Mouse (Mus musculus): ENCODE measurements around the gene 3110082I17Rik. TPM values are rescaled to one million over a fixed set of nuclear protein-coding genes. Genes with fewer than 3 reads are reported as not detected.

The 3110082I17Rik gene
- total RNA-seq (2021) = 10 to 100 TPM; 16.3 to 17.9 TPM
- long read RNA-seq, experiment 1, transcript 3110082I17Rik-201 (5 exons, 1,429 nt) = major isoform, 12 of 20 reads
- long read RNA-seq, experiment 1, partial matches to known transcripts = 1 of 20 reads
- long read RNA-seq, experiment 1, other reads (novel, unspliced or antisense) = 5 of 20 reads
- long read RNA-seq, experiment 2, transcript 3110082I17Rik-201 (5 exons, 1,429 nt) = major isoform, 7 of 19 reads
- long read RNA-seq, experiment 2, partial matches to known transcripts = 2 of 19 reads
- long read RNA-seq, experiment 2, other reads (novel, unspliced or antisense) = 7 of 19 reads

- peak within 1 kb of the TSS; percentile 86 for H3K27ac ChIP-seq
- peak within 1 kb of the TSS; percentile 74 for H3K4me3 ChIP-seq
- intact Hi-C loops (cut with DNase I) = loop anchor here (2.0 kb wide), 1 partner anchor 22 kb away; no protein-coding TSS in a partner anchor
- peak; percentile 98 to 100 for DNase-seq (ENCODE audit: extremely low spot score in 1 of 2, low spot score in 2 of 2)
- TF ChIP-seq CTCF (IDR thresholded peaks at IDR 0.05) = no peak; the same call in 1 of the 2 replicates
These were observed at the start of gene 3110082I17Rik for GRCm38 (mm10) chr5:139460384-139461067. Gene 3110082I17Rik (minus strand): TSS chr5:139460527.

GRCm38 (mm10) chr5:139506207-139506606 lies 45.9 kb upstream of the 3110082I17Rik start:
- intact Hi-C loops (cut with DNase I) = no loop called here
- no peak for TF ChIP-seq CTCF (IDR thresholded peaks at IDR 0.05)
- DNase-seq (ENCODE audit: extremely low spot score in 1 of 2, low spot score in 2 of 2) = no peak
- Histone ChIP-seq H3K27ac (no peak overlapping the region), H3K4me3 (no peak overlapping the region)

- TF ChIP-seq CTCF (IDR thresholded peaks at IDR 0.05) = peak; percentile 80
- peak; percentile 72 to 80 for DNase-seq (ENCODE audit: extremely low spot score in 1 of 2, low spot score in 2 of 2)
- H3K27ac ChIP-seq = no peak overlapping the region
- no peak overlapping the region for H3K4me3 ChIP-seq
- intact Hi-C loops (cut with DNase I) = no loop called here
These were observed 44.8 kb upstream of the 3110082I17Rik start for GRCm38 (mm10) chr5:139505073-139505606.

GRCm38 (mm10) chr5:139502281-139502680 lies 42.0 kb upstream of the 3110082I17Rik start:
- peak in 1 of 2 experiments; percentile 23 for DNase-seq (ENCODE audit: extremely low spot score in 1 of 2, low spot score in 2 of 2)
- Histone ChIP-seq H3K4me3 (no peak overlapping the region), H3K27ac (no peak overlapping the region)
- intact Hi-C loops (cut with DNase I) = no loop called here
- no peak for TF ChIP-seq CTCF (IDR thresholded peaks at IDR 0.05)

GRCm38 (mm10) chr5:139498791-139499190 lies 38.5 kb upstream of the 3110082I17Rik start:
- no peak for TF ChIP-seq CTCF (IDR thresholded peaks at IDR 0.05)
- DNase-seq (ENCODE audit: extremely low spot score in 1 of 2, low spot score in 2 of 2) = no peak
- intact Hi-C loops (cut with DNase I) = no loop called here

GRCm38 (mm10) chr5:139496939-139497338 lies 36.6 kb upstream of the 3110082I17Rik start:
- no peak; the same call in 1 of the 2 replicates for TF ChIP-seq CTCF (IDR thresholded peaks at IDR 0.05)
- Histone ChIP-seq H3K4me3 (no peak overlapping the region), H3K27ac (no peak overlapping the region)
- intact Hi-C loops (cut with DNase I) = no loop called here
- no peak for DNase-seq (ENCODE audit: extremely low spot score in 1 of 2, low spot score in 2 of 2)

More at GRCm38 (mm10) chr5:139498791-139499190, 38.5 kb upstream of the 3110082I17Rik start:
- no peak overlapping the region for H3K27ac ChIP-seq
- no peak overlapping the region for H3K4me3 ChIP-seq

- Histone ChIP-seq H3K4me3 (no peak overlapping the region), H3K27ac (no peak overlapping the region)
- no peak for TF ChIP-seq CTCF (IDR thresholded peaks at IDR 0.05)
- peak; percentile 25 to 36 for DNase-seq (ENCODE audit: extremely low spot score in 1 of 2, low spot score in 2 of 2)
- intact Hi-C loops (cut with DNase I) = no loop called here
These were observed 34.8 kb upstream of the 3110082I17Rik start for GRCm38 (mm10) chr5:139495019-139495669.

GRCm38 (mm10) chr5:139493690-139494089 lies 33.4 kb upstream of the 3110082I17Rik start:
- Histone ChIP-seq H3K27ac (no peak overlapping the region), H3K4me3 (no peak overlapping the region)
- no peak for TF ChIP-seq CTCF (IDR thresholded peaks at IDR 0.05)
- DNase-seq (ENCODE audit: extremely low spot score in 1 of 2, low spot score in 2 of 2) = no peak
- intact Hi-C loops (cut with DNase I) = no loop called here

GRCm38 (mm10) chr5:139491348-139491747 lies 31.0 kb upstream of the 3110082I17Rik start:
- H3K27ac ChIP-seq = no peak overlapping the region
- no peak overlapping the region for H3K4me3 ChIP-seq
- no peak for TF ChIP-seq CTCF (IDR thresholded peaks at IDR 0.05)
- intact Hi-C loops (cut with DNase I) = no loop called here
- DNase-seq (ENCODE audit: extremely low spot score in 1 of 2, low spot score in 2 of 2) = no peak

GRCm38 (mm10) chr5:139490131-139490530 lies 29.8 kb upstream of the 3110082I17Rik start:
- no peak for TF ChIP-seq CTCF (IDR thresholded peaks at IDR 0.05)
- DNase-seq (ENCODE audit: extremely low spot score in 1 of 2, low spot score in 2 of 2) = no peak
- Histone ChIP-seq H3K4me3 (no peak overlapping the region), H3K27ac (no peak overlapping the region)
- intact Hi-C loops (cut with DNase I) = no loop called here

- no peak for TF ChIP-seq CTCF (IDR thresholded peaks at IDR 0.05)
- peak within 1 kb of the TSS; percentile 95 for H3K4me3 ChIP-seq
- H3K27ac ChIP-seq = peak within 1 kb of the TSS; percentile 95
- DNase-seq (ENCODE audit: extremely low spot score in 1 of 2, low spot score in 2 of 2) = peak; percentile 99
- intact Hi-C loops (cut with DNase I) = no loop called here
These were observed 24.0 kb upstream of the 3110082I17Rik start, which contains the start of gene Zfand2a for GRCm38 (mm10) chr5:139484185-139484814. Gene Zfand2a (minus strand): TSS chr5:139484549.

Data from left cerebral cortex, adult 2 months (tissue).